Mouse (Mus musculus): Measurements from ENCODE around the gene Olfr969. TPM values are rescaled to one million over a fixed set of nuclear protein-coding genes. Genes with fewer than 3 reads are reported as not detected.

Gene Olfr969
- polyA plus RNA-seq (2014; fragmentation: Illumina TruSeq; extraction: RNeasy Lipid Tissue Mini Kit (QIAGEN cat#74804); ENCODE audit: insufficient read depth, low read depth, low replicate concordance): not detected

GRCm38 (mm10) chr9:39790558-39790957, at the start of gene Olfr969:
Gene Olfr969, plus strand, starts transcription at chr9:39790945.

GRCm38 (mm10) chr9:39745949-39746348, 44.8 kb upstream of the Olfr969 start, which contains the start of gene Olfr967:
Gene Olfr967, plus strand, starts transcription at chr9:39746249.

GRCm38 (mm10) chr9:39783153-39783552, 7.6 kb upstream of the Olfr969 start, which contains the start of gene Olfr968:
Gene Olfr968, minus strand, starts transcription at chr9:39783253.

GRCm38 (mm10) chr9:39808560-39808959, 17.8 kb downstream of the Olfr969 start, which contains the start of gene Olfr970:
Gene Olfr970, plus strand, starts transcription at chr9:39808860.

GRCm38 (mm10) chr9:39836576-39836975, 45.8 kb downstream of the Olfr969 start, which contains the start of gene Olfr971:
Gene Olfr971, plus strand, starts transcription at chr9:39836876.

Other genes with a start within 250 kb of the Olfr969 start
- not detected for gene Olfr958, start 236.9 kb upstream of the Olfr969 start, polyA plus RNA-seq (2014; fragmentation: Illumina TruSeq; extraction: RNeasy Lipid Tissue Mini Kit (QIAGEN cat#74804); ENCODE audit: insufficient read depth, low read depth, low replicate concordance)
- not detected for gene Olfr959, start 215.4 kb upstream of the Olfr969 start, polyA plus RNA-seq (2014; fragmentation: Illumina TruSeq; extraction: RNeasy Lipid Tissue Mini Kit (QIAGEN cat#74804); ENCODE audit: insufficient read depth, low read depth, low replicate concordance)
- 0.23 TPM for gene AW551984, start 186.5 kb upstream of the Olfr969 start, polyA plus RNA-seq (2014; fragmentation: Illumina TruSeq; extraction: RNeasy Lipid Tissue Mini Kit (QIAGEN cat#74804); ENCODE audit: insufficient read depth, low read depth, low replicate concordance)
- gene Olfr148, start 180.3 kb upstream of the Olfr969 start, polyA plus RNA-seq (2014; fragmentation: Illumina TruSeq; extraction: RNeasy Lipid Tissue Mini Kit (QIAGEN cat#74804); ENCODE audit: insufficient read depth, low read depth, low replicate concordance): not detected
- not detected for gene Olfr960, start 169.6 kb upstream of the Olfr969 start, polyA plus RNA-seq (2014; fragmentation: Illumina TruSeq; extraction: RNeasy Lipid Tissue Mini Kit (QIAGEN cat#74804); ENCODE audit: insufficient read depth, low read depth, low replicate concordance)
- not detected for gene Olfr961, start 145.9 kb upstream of the Olfr969 start, polyA plus RNA-seq (2014; fragmentation: Illumina TruSeq; extraction: RNeasy Lipid Tissue Mini Kit (QIAGEN cat#74804); ENCODE audit: insufficient read depth, low read depth, low replicate concordance)
- not detected for gene Olfr963, start 123.7 kb upstream of the Olfr969 start, polyA plus RNA-seq (2014; fragmentation: Illumina TruSeq; extraction: RNeasy Lipid Tissue Mini Kit (QIAGEN cat#74804); ENCODE audit: insufficient read depth, low read depth, low replicate concordance)
- not detected for gene Olfr149, start 83.8 kb upstream of the Olfr969 start, polyA plus RNA-seq (2014; fragmentation: Illumina TruSeq; extraction: RNeasy Lipid Tissue Mini Kit (QIAGEN cat#74804); ENCODE audit: insufficient read depth, low read depth, low replicate concordance)
- not detected for gene Olfr965, start 79.6 kb upstream of the Olfr969 start, polyA plus RNA-seq (2014; fragmentation: Illumina TruSeq; extraction: RNeasy Lipid Tissue Mini Kit (QIAGEN cat#74804); ENCODE audit: insufficient read depth, low read depth, low replicate concordance)
- gene Olfr150, start 60.0 kb upstream of the Olfr969 start, polyA plus RNA-seq (2014; fragmentation: Illumina TruSeq; extraction: RNeasy Lipid Tissue Mini Kit (QIAGEN cat#74804); ENCODE audit: insufficient read depth, low read depth, low replicate concordance): not detected
- not detected for gene Olfr967, start 44.7 kb upstream of the Olfr969 start, polyA plus RNA-seq (2014; fragmentation: Illumina TruSeq; extraction: RNeasy Lipid Tissue Mini Kit (QIAGEN cat#74804); ENCODE audit: insufficient read depth, low read depth, low replicate concordance)
- gene Olfr968, start 7.7 kb upstream of the Olfr969 start, polyA plus RNA-seq (2014; fragmentation: Illumina TruSeq; extraction: RNeasy Lipid Tissue Mini Kit (QIAGEN cat#74804); ENCODE audit: insufficient read depth, low read depth, low replicate concordance): not detected
- gene Olfr970, start 17.9 kb downstream of the Olfr969 start, polyA plus RNA-seq (2014; fragmentation: Illumina TruSeq; extraction: RNeasy Lipid Tissue Mini Kit (QIAGEN cat#74804); ENCODE audit: insufficient read depth, low read depth, low replicate concordance): not detected
- not detected for gene Olfr971, start 45.9 kb downstream of the Olfr969 start, polyA plus RNA-seq (2014; fragmentation: Illumina TruSeq; extraction: RNeasy Lipid Tissue Mini Kit (QIAGEN cat#74804); ENCODE audit: insufficient read depth, low read depth, low replicate concordance)
- gene Olfr972, start 75.5 kb downstream of the Olfr969 start, polyA plus RNA-seq (2014; fragmentation: Illumina TruSeq; extraction: RNeasy Lipid Tissue Mini Kit (QIAGEN cat#74804); ENCODE audit: insufficient read depth, low read depth, low replicate concordance): not detected
- gene Olfr229, start 116.4 kb downstream of the Olfr969 start, polyA plus RNA-seq (2014; fragmentation: Illumina TruSeq; extraction: RNeasy Lipid Tissue Mini Kit (QIAGEN cat#74804); ENCODE audit: insufficient read depth, low read depth, low replicate concordance): not detected
- gene Olfr974, start 146.6 kb downstream of the Olfr969 start, polyA plus RNA-seq (2014; fragmentation: Illumina TruSeq; extraction: RNeasy Lipid Tissue Mini Kit (QIAGEN cat#74804); ENCODE audit: insufficient read depth, low read depth, low replicate concordance): not detected
- not detected for gene Olfr975, start 161.1 kb downstream of the Olfr969 start, polyA plus RNA-seq (2014; fragmentation: Illumina TruSeq; extraction: RNeasy Lipid Tissue Mini Kit (QIAGEN cat#74804); ENCODE audit: insufficient read depth, low read depth, low replicate concordance)
- gene Olfr976, start 170.2 kb downstream of the Olfr969 start, polyA plus RNA-seq (2014; fragmentation: Illumina TruSeq; extraction: RNeasy Lipid Tissue Mini Kit (QIAGEN cat#74804); ENCODE audit: insufficient read depth, low read depth, low replicate concordance): not detected
- gene Olfr978, start 201.2 kb downstream of the Olfr969 start, polyA plus RNA-seq (2014; fragmentation: Illumina TruSeq; extraction: RNeasy Lipid Tissue Mini Kit (QIAGEN cat#74804); ENCODE audit: insufficient read depth, low read depth, low replicate concordance): not detected
- gene Olfr979, start 212.5 kb downstream of the Olfr969 start, polyA plus RNA-seq (2014; fragmentation: Illumina TruSeq; extraction: RNeasy Lipid Tissue Mini Kit (QIAGEN cat#74804); ENCODE audit: insufficient read depth, low read depth, low replicate concordance): not detected
- not detected for gene Olfr980, start 218.6 kb downstream of the Olfr969 start, polyA plus RNA-seq (2014; fragmentation: Illumina TruSeq; extraction: RNeasy Lipid Tissue Mini Kit (QIAGEN cat#74804); ENCODE audit: insufficient read depth, low read depth, low replicate concordance)
- not detected for gene Olfr981, start 230.5 kb downstream of the Olfr969 start, polyA plus RNA-seq (2014; fragmentation: Illumina TruSeq; extraction: RNeasy Lipid Tissue Mini Kit (QIAGEN cat#74804); ENCODE audit: insufficient read depth, low read depth, low replicate concordance)

Measured in lung, adult 10 weeks (tissue).